Mouse (Mus musculus) G1E (cell line): ENCODE measurements around the gene Metap2.

Source experiments
- CTCF ChIP-seq: IDR thresholded peaks from 2 replicates; pipeline ENCODE4 v1.5.1; 2012; ENCODE audit warnings: low read depth, low read length, inconsistent platforms, mixed read lengths
- GATA1 ChIP-seq: IDR thresholded peaks from 2 replicates; pipeline ENCODE4 v1.6.1; 2012; ENCODE audit warnings: borderline replicate concordance, low read length, inconsistent platforms, mixed read lengths
- TAL1 ChIP-seq: conservative IDR thresholded peaks from 2 replicates; pipeline ENCODE4 v1.6.1; 2012; ENCODE audit warnings: low read depth, low read length, inconsistent platforms, mixed read lengths

GRCm38 (mm10) chr10:93812774-93813415, 84.0 kb downstream of the Metap2 start:
- TF ChIP-seq TAL1, result no peak
- peak; percentile 37; the same call in 1 of the 2 replicates for TF ChIP-seq CTCF
- TF ChIP-seq GATA1, result no peak
